Mouse (Mus musculus): ENCODE measurements around the gene Rtn2. TPM values are rescaled to one million over a fixed set of nuclear protein-coding genes. Genes with fewer than 3 reads are reported as not detected.

Rtn2 gene
- total and polyA plus RNA-seq, 2 experiments from 2014 or later: 104 to 172 TPM

- Histone ChIP-seq H3K4me1 (ENCODE audit: insufficient read depth, low read length) (peaks cover 10% of the 10 kb centered on the region; the same call in 1 of the 2 replicates), H3K9ac (replicated peaks; ENCODE audit: low read length, poor library complexity, severe bottlenecking) (peak overlapping the region; percentile 5; the same call in 1 of the 2 replicates), H3K27me3 (ENCODE audit: insufficient read depth, low read length) (peaks cover 29% of the 10 kb centered on the region), H3K4me3 (ENCODE audit: low read depth, low read length) (peak overlapping the region; percentile 31), H3K4me2 (ENCODE audit: low read depth, low read length, poor library complexity, severe bottlenecking) (peak overlapping the region; percentile 46), H3K27ac (ENCODE audit: low read depth, low read length) (no peak overlapping the region), H3K9me3 (ENCODE audit: low read length) (no peaks in the 10 kb centered on the region), H3K36me3 (ENCODE audit: insufficient read depth, low read length) (no peaks in the 10 kb centered on the region)
- ATAC-seq (ENCODE audit: low FRiP score) (no peak), DNase-seq (ENCODE audit: low spot score) (no peak)
- TF ChIP-seq CTCF (IDR thresholded peaks at IDR 0.05): no peak
- WGBS: 2% methylated on average over 48 of the region's 48 CpGs
Measured at GRCm38 (mm10) chr7:19304501-19305412, 22.3 kb downstream of the Rtn2 start.

GRCm38 (mm10) chr7:19305413-19305735, 22.9 kb downstream of the Rtn2 start:
- Histone ChIP-seq H3K27ac (ENCODE audit: low read depth, low read length) (no peak overlapping the region), H3K4me1 (ENCODE audit: insufficient read depth, low read length) (peaks cover 9% of the 10 kb centered on the region; the same call in 1 of the 2 replicates), H3K4me3 (ENCODE audit: low read depth, low read length) (no peak overlapping the region; the same call in 1 of the 2 replicates), H3K9ac (replicated peaks; ENCODE audit: low read length, poor library complexity, severe bottlenecking) (no peak overlapping the region), H3K36me3 (ENCODE audit: insufficient read depth, low read length) (no peaks in the 10 kb centered on the region), H3K4me2 (ENCODE audit: low read depth, low read length, poor library complexity, severe bottlenecking) (peak overlapping the region; percentile 46; the same call in 1 of the 2 replicates), H3K27me3 (ENCODE audit: insufficient read depth, low read length) (peaks cover 29% of the 10 kb centered on the region), H3K9me3 (ENCODE audit: low read length) (no peaks in the 10 kb centered on the region)
- no peak for TF ChIP-seq CTCF (IDR thresholded peaks at IDR 0.05)
- WGBS: 14% methylated on average over 6 of the region's 6 CpGs
- no peak for ATAC-seq (ENCODE audit: low FRiP score)
- no peak for DNase-seq (ENCODE audit: low spot score)

- H3K27me3 ChIP-seq (ENCODE audit: insufficient read depth, low read length): peaks cover 29% of the 10 kb centered on the region
- WGBS: 51% methylated on average over 16 of the region's 16 CpGs
Measured at GRCm38 (mm10) chr7:19305796-19306765, 23.7 kb downstream of the Rtn2 start.

GRCm38 (mm10) chr7:19306819-19307738, 24.7 kb downstream of the Rtn2 start:
- Histone ChIP-seq H3K27ac (ENCODE audit: low read depth, low read length) (no peak overlapping the region), H3K36me3 (ENCODE audit: insufficient read depth, low read length) (no peaks in the 10 kb centered on the region), H3K4me3 (ENCODE audit: low read depth, low read length) (no peak overlapping the region), H3K4me1 (ENCODE audit: insufficient read depth, low read length) (peaks cover 8% of the 10 kb centered on the region; the same call in 1 of the 2 replicates), H3K9me3 (ENCODE audit: low read length) (no peaks in the 10 kb centered on the region), H3K4me2 (ENCODE audit: low read depth, low read length, poor library complexity, severe bottlenecking) (peak overlapping the region; percentile 65; the same call in 1 of the 2 replicates), H3K9ac (replicated peaks; ENCODE audit: low read length, poor library complexity, severe bottlenecking) (no peak overlapping the region), H3K27me3 (ENCODE audit: insufficient read depth, low read length) (peaks cover 29% of the 10 kb centered on the region)
- no peak for DNase-seq (ENCODE audit: low spot score)
- no peak for TF ChIP-seq CTCF (IDR thresholded peaks at IDR 0.05)
- 66% methylated on average over 25 of the region's 25 CpGs for WGBS
- ATAC-seq (ENCODE audit: low FRiP score): no peak

More at GRCm38 (mm10) chr7:19305796-19306765, 23.7 kb downstream of the Rtn2 start:
- Histone ChIP-seq H3K4me1 (ENCODE audit: insufficient read depth, low read length) (peaks cover 8% of the 10 kb centered on the region; the same call in 1 of the 2 replicates), H3K36me3 (ENCODE audit: insufficient read depth, low read length) (no peaks in the 10 kb centered on the region), H3K4me2 (ENCODE audit: low read depth, low read length, poor library complexity, severe bottlenecking) (no peak overlapping the region), H3K27ac (ENCODE audit: low read depth, low read length) (no peak overlapping the region), H3K9me3 (ENCODE audit: low read length) (no peaks in the 10 kb centered on the region), H3K4me3 (ENCODE audit: low read depth, low read length) (no peak overlapping the region), H3K9ac (replicated peaks; ENCODE audit: low read length, poor library complexity, severe bottlenecking) (no peak overlapping the region)
- ATAC-seq (ENCODE audit: low FRiP score) (no peak), DNase-seq (ENCODE audit: low spot score) (no peak)
- no peak for TF ChIP-seq CTCF (IDR thresholded peaks at IDR 0.05)
